Mouse (Mus musculus): ENCODE measurements around the gene Gcc2. TPM values are rescaled to one million over a fixed set of nuclear protein-coding genes. Genes with fewer than 3 reads are reported as not detected.

Gene Gcc2
- total and polyA plus RNA-seq, 3 experiments: 15.4 to 19.6 (median 19.5) TPM

GRCm38 (mm10) chr10:58312887-58313286 is 57.6 kb downstream of the Gcc2 start:
- Histone ChIP-seq H3K9me3 (replicated peaks; ENCODE audit: low read length) (peaks cover 5% of the 10 kb centered on the region), H3K36me3 (replicated peaks in 1 of 2; ENCODE audit: control insufficient read depth in 1 of 2, insufficient read depth in 1 of 2, low read length in 1 of 2) (peaks cover 20 to 44% of the 10 kb centered on the region in 2 experiments), H3K79me2 (replicated peaks; ENCODE audit: control insufficient read depth, extremely low read depth, insufficient read depth, poor library complexity, severe bottlenecking) (no peaks in the 10 kb centered on the region), H3K4me1 (ENCODE audit: control insufficient read depth in 1 of 2, insufficient read depth in 2 of 2) (no peaks in the 10 kb centered on the region), H3K9ac (ENCODE audit: insufficient read depth, low read depth) (no peak overlapping the region), H3K27me3 (replicated peaks) (no peaks in the 10 kb centered on the region), H3K27ac (ENCODE audit: insufficient read depth, low read depth) (no peak overlapping the region), H3K4me3 (replicated peaks in 1 of 3; ENCODE audit: low read depth in 2 of 3, low read length in 2 of 3, poor library complexity in 1 of 3) (no peak overlapping the region), H3K4me2 (ENCODE audit: insufficient read depth, low read depth, poor library complexity, severe bottlenecking) (no peak overlapping the region)
- dilution Hi-C loops (cut with MboI; ENCODE audit: extremely low pct_ligation_motif_present, extremely low pct_unique_long_range_greater_than_20kb, low sequenced_read_pairs) (no loop called here), in situ Hi-C loops (cut with MboI; ENCODE audit: low pct_ligation_motif_present, low pct_unique_long_range_greater_than_20kb, low sequenced_read_pairs) (no loop called here)
- no peak for DNase-seq (ENCODE audit: extremely low read depth)
- TF ChIP-seq CHD2 (IDR thresholded peaks at IDR 0.05; ENCODE audit: low read length): no peak
- no peak for TF ChIP-seq HCFC1 (IDR thresholded peaks at IDR 0.05; ENCODE audit: low read depth, low read length)
- peak; percentile 26 for TF ChIP-seq RAD21 (IDR thresholded peaks at IDR 0.05; ENCODE audit: low read depth, low read length)
- no peak for TF ChIP-seq SIN3A (IDR thresholded peaks at IDR 0.05; ENCODE audit: low read length)
- peak in 1 of 2 experiments; percentile 39; a peak in 1 of 4 replicates for TF ChIP-seq CTCF (conservative IDR thresholded peaks at IDR 0.05 in 1 of 2, IDR thresholded peaks at IDR 0.05 in 1 of 2; ENCODE audit: low read depth in 2 of 2, low read length in 2 of 2)
- no peak for TF ChIP-seq NELFE (IDR thresholded peaks at IDR 0.05; ENCODE audit: low read depth, low read length)

- peaks cover 10% of the 10 kb centered on the region for H3K79me2 ChIP-seq (replicated peaks; ENCODE audit: control insufficient read depth, extremely low read depth, insufficient read depth, poor library complexity, severe bottlenecking)
- no peaks in the 10 kb centered on the region for H3K36me3 ChIP-seq (replicated peaks in 1 of 2; ENCODE audit: control insufficient read depth in 1 of 2, insufficient read depth in 1 of 2, low read length in 1 of 2)
- in situ Hi-C loops (cut with MboI; ENCODE audit: low pct_ligation_motif_present, low pct_unique_long_range_greater_than_20kb, low sequenced_read_pairs) (no loop called here), dilution Hi-C loops (cut with MboI; ENCODE audit: extremely low pct_ligation_motif_present, extremely low pct_unique_long_range_greater_than_20kb, low sequenced_read_pairs) (no loop called here)
- H3K9ac ChIP-seq (ENCODE audit: insufficient read depth, low read depth): no peak overlapping the region
- H3K27ac ChIP-seq (ENCODE audit: insufficient read depth, low read depth): no peak overlapping the region
- TF ChIP-seq ETS1 (conservative IDR thresholded peaks at IDR 0.05; ENCODE audit: low read depth, low read length) (no peak), SMC3 (IDR thresholded peaks at IDR 0.05; ENCODE audit: low read depth, low read length) (no peak), CTCF (conservative IDR thresholded peaks at IDR 0.05 in 1 of 2, IDR thresholded peaks at IDR 0.05 in 1 of 2; ENCODE audit: low read depth in 2 of 2, low read length in 2 of 2) (no peak), ZNF384 (IDR thresholded peaks at IDR 0.05; ENCODE audit: low read depth, low read length) (no peak), TCF12 (IDR thresholded peaks at IDR 0.05; ENCODE audit: low read depth, low read length) (no peak), GABPA (IDR thresholded peaks at IDR 0.05; ENCODE audit: insufficient replicate concordance, low read depth, low read length) (no peak), NELFE (IDR thresholded peaks at IDR 0.05; ENCODE audit: low read depth, low read length) (no peak), USF1 (IDR thresholded peaks at IDR 0.05; ENCODE audit: low read depth, low read length) (no peak), CHD1 (IDR thresholded peaks at IDR 0.05; ENCODE audit: low read depth, low read length) (no peak), ZKSCAN1 (IDR thresholded peaks at IDR 0.05; ENCODE audit: borderline replicate concordance, low read depth, low read length) (no peak)
- no peak overlapping the region for H3K4me3 ChIP-seq (replicated peaks in 1 of 3; ENCODE audit: low read depth in 2 of 3, low read length in 2 of 3, poor library complexity in 1 of 3)
- no peaks in the 10 kb centered on the region for H3K27me3 ChIP-seq (replicated peaks)
- no peak overlapping the region for H3K4me2 ChIP-seq (ENCODE audit: insufficient read depth, low read depth, poor library complexity, severe bottlenecking)
- H3K9me3 ChIP-seq (replicated peaks; ENCODE audit: low read length): no peaks in the 10 kb centered on the region
- no peak for DNase-seq (ENCODE audit: extremely low read depth)
- peaks cover 4 to 11% of the 10 kb centered on the region in 2 experiments; a peak in 3 of 4 replicates for H3K4me1 ChIP-seq (ENCODE audit: control insufficient read depth in 1 of 2, insufficient read depth in 2 of 2)
Observed at GRCm38 (mm10) chr10:58320881-58321280, 65.6 kb downstream of the Gcc2 start.
